Mouse (Mus musculus) mouse embryonic stem cell (cell line): ENCODE measurements around the gene Prrc2a.

ENCODE experiments used
- in situ Hi-C, 2 experiments: fragments of 300-500 bp; cut with MboI; formaldehyde crosslinking; loops; 1 replicate in 1 of 2; 3 replicates in 1 of 2; pipeline ENCODE4 v1.14.3; 2019 to 2020; ENCODE audit warnings: low sequenced_read_pairs in 2 of 2, low pct_unique_long_range_greater_than_20kb in 1 of 2, mixed read lengths in 1 of 2; ENCODE audit not compliant: unreplicated experiment in 1 of 2

The Prrc2a gene

GRCm38 (mm10) chr17:35153077-35153476 is 11.6 kb downstream of the Prrc2a start:
- in situ Hi-C loops, result no loop called here

GRCm38 (mm10) chr17:35152121-35152520 is 12.6 kb downstream of the Prrc2a start:
- in situ Hi-C loops, result no loop called here

- in situ Hi-C loops, result loop anchor here in 1 of 2 experiments (10.0 kb wide), 1 partner anchor 133 kb away; the partner anchor contains the start of gene Vwa7
Measured at GRCm38 (mm10) chr17:35147922-35148639, 16.6 kb downstream of the Prrc2a start.

- in situ Hi-C loops, result loop anchor here in 1 of 2 experiments (10.0 kb wide), 1 partner anchor 133 kb away; the partner anchor contains the start of gene Vwa7
Measured at GRCm38 (mm10) chr17:35147348-35147747, 17.3 kb downstream of the Prrc2a start.

GRCm38 (mm10) chr17:35146139-35146538 is 18.6 kb downstream of the Prrc2a start:
- in situ Hi-C loops, result loop anchor here in 1 of 2 experiments (10.0 kb wide), 1 partner anchor 131 kb away; the partner anchor contains the start of gene Vwa7

- in situ Hi-C loops, result loop anchor here in 1 of 2 experiments (10.0 kb wide), 1 partner anchor 127 kb away; the partner anchor contains the start of gene Vwa7
Measured at GRCm38 (mm10) chr17:35141971-35142370, 22.7 kb downstream of the Prrc2a start.

- in situ Hi-C loops, result loop anchor here in 1 of 2 experiments (10.0 kb wide), 1 partner anchor 126 kb away; the partner anchor contains the start of gene Vwa7
Measured at GRCm38 (mm10) chr17:35140490-35140996, 24.2 kb downstream of the Prrc2a start.

GRCm38 (mm10) chr17:35139269-35139668 is 25.4 kb downstream of the Prrc2a start:
- in situ Hi-C loops, result no loop called here

GRCm38 (mm10) chr17:35135591-35136320 is 28.9 kb downstream of the Prrc2a start:
- in situ Hi-C loops, result no loop called here

- in situ Hi-C loops, result no loop called here
Measured at GRCm38 (mm10) chr17:35134801-35135590, 29.7 kb downstream of the Prrc2a start, which contains the start of gene Bag6. Gene Bag6 (plus strand): TSS chr17:35135178.

GRCm38 (mm10) chr17:35133517-35133916 is 31.2 kb downstream of the Prrc2a start:
- in situ Hi-C loops, result no loop called here

GRCm38 (mm10) chr17:35132174-35132560 is 32.5 kb downstream of the Prrc2a start:
- in situ Hi-C loops, result no loop called here

- in situ Hi-C loops, result no loop called here
Measured at GRCm38 (mm10) chr17:35131500-35132173, 33.1 kb downstream of the Prrc2a start, which contains the start of gene Apom. Gene Apom (minus strand): TSS chr17:35132050.

- in situ Hi-C loops, result no loop called here
Measured at GRCm38 (mm10) chr17:35131038-35131437, 33.7 kb downstream of the Prrc2a start.

- in situ Hi-C loops, result no loop called here
Measured at GRCm38 (mm10) chr17:35128996-35129395, 35.7 kb downstream of the Prrc2a start.

GRCm38 (mm10) chr17:35127017-35127416 is 37.7 kb downstream of the Prrc2a start:
- in situ Hi-C loops, result no loop called here

- in situ Hi-C loops, result no loop called here
Measured at GRCm38 (mm10) chr17:35126206-35126611, 38.5 kb downstream of the Prrc2a start, which contains the start of gene D17H6S53E. Gene D17H6S53E (plus strand): TSS chr17:35126373.

GRCm38 (mm10) chr17:35125578-35125977 is 39.1 kb downstream of the Prrc2a start:
- in situ Hi-C loops, result no loop called here
